Mouse (Mus musculus) olfactory bulb, adult 2 months (tissue): Measurements from ENCODE around the gene Swap70.

Experiments used
- CTCF ChIP-seq: fragments of 200-500 bp; IDR thresholded peaks from 2 replicates; pipeline ENCODE4 v1.5.1; 2012; ENCODE audit warnings: low read depth, mild to moderate bottlenecking, low read length, moderate library complexity; ENCODE audit not compliant: insufficient read depth
- POLR2A ChIP-seq: fragments of 200-500 bp; IDR thresholded peaks from 2 replicates; pipeline ENCODE4 v1.6.1; 2012; ENCODE audit warnings: mild to moderate bottlenecking, low read depth, low read length, moderate library complexity; ENCODE audit not compliant: insufficient read depth

DNA sequence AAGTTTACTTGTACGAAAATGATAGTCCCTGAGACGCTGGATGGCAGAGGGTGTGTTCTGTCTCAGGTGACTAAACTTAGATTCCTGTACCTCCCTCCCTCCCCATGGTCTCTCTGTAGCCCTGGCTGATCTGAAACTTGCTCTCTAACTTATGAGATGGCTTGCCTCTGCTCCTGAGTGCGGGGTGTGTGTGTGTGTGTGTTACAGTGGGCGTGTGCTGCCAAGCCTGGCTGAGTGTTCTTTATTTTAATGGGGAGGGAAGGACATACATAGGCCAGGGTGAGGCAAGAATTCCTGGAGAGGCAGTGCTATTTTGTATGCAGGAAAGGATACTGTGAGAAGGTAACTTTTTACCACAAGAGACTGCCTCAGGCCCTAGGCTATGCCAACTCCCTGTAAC, 95.9 kb downstream of the Swap70 start:
- TF ChIP-seq CTCF (no peak), POLR2A (no peak)
